Mouse (Mus musculus): ENCODE measurements at regions not wholly inside any gene's neighbourhood (a gene's known extent, or its start where the extent isn't known, plus 50 kb on each side); places are given as distances from the start of the nearest gene placed in this dataset.

DNA sequence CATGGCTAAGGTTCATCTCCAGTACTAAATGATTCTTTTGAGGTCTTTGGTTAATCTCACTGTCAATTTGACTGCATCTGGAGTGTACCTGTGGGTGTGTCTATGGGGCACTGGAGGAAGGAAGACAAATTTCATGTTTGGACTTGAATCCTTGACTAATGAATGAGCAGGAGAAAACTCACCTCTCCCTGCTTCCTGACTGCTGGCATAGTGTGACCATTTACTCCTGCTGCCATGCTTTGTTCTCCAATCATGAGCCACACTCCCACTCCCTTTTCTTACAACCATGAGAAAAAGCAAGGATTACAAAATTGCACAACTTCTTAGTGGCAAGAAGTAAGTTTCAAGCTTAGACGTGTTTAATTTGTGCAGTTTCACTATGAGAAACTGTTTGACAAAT, 132.5 kb upstream of the Tmtc4 start:
- no peak for TF ChIP-seq MAFK (IDR thresholded peaks at IDR 0.05; ENCODE audit: insufficient read depth, low read depth, low read length)
- no peak for TF ChIP-seq HCFC1 (IDR thresholded peaks at IDR 0.05; ENCODE audit: borderline replicate concordance, insufficient read depth, low read length)
- TF ChIP-seq CHD2 (IDR thresholded peaks at IDR 0.05; ENCODE audit: low read depth, low read length), result no peak
- TF ChIP-seq ZC3H11A (IDR thresholded peaks at IDR 0.05; ENCODE audit: borderline replicate concordance, low read depth, low read length), result no peak
- no peak for TF ChIP-seq ZNF384 (IDR thresholded peaks at IDR 0.05; ENCODE audit: low read depth, low read length)

Measured in ES-E14 (cell line).